Mouse (Mus musculus): ENCODE data around the gene Cd80.
"Not testable (repeated sequence)": the region's sequence is repeated elsewhere in the genome, so short reads cannot be mapped to it uniquely, and the experiment has no call there.

The Cd80 gene

DNA sequence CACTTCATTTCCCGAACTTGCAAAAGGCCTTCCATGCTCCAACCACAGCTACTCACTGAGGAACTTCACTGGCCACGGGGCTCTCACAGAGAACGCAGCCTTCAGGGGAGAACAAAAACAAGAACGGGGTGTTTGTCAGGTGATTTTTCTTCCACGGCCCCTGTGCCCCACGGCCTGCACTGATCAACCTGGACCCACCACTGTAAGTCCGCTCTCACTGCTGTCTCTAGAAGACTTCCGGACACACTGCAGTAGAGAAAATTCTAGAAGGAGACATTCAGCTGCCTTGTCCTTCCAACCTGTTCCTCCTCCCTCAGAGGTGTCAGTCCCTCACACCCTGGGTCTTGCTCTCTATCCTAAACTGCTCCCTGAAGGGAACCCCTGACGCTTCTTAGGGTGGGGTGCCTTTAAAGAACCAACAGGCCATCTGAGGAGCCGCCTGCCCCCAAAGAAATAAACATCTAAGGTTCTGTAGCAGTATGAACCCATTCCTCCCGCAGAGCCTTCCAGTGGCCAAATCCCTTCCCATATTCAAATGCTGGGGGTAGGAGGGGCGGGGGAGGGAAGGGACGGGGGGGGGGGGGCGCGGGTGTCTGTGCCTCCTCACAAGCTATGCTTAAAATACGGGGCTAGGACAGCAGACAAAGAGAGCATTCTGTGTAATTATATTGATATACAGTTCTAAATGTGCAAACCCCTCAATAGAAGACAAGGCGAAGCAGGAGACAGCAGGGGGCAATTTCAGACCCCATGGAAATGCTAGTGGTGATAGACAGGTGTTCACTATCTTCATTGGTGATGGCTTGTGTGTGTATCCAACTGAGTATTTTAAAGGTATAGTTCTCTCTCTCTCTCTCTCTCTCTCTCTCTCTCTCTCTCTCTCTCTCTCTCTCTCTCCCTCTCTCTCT, at the start of gene Cd80:
TSS of gene Cd80 (plus strand) at position 51 of the 908 bp plus-strand sequence.
- no peak for DNase-seq

DNA sequence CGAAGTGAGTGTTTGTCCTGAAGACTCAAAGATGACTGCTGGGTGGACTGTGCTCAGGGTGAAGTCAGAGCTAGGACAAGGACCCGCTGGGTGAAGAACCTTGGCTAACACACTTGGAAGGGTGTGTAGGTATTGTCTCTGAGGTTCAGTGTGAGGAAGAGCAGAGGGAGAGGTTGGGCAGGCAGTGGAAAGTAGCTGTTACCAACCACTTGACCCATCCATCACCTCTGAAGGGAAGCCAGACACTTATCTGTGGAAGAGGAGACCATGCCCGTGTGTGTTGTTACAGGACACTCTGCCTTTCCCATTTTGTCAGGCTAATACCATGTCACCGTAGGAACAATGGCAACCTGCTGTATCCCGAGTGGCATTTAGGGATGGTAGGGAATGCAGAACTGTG, 49.1 kb upstream of the Cd80 start:
- no peak for DNase-seq

DNA sequence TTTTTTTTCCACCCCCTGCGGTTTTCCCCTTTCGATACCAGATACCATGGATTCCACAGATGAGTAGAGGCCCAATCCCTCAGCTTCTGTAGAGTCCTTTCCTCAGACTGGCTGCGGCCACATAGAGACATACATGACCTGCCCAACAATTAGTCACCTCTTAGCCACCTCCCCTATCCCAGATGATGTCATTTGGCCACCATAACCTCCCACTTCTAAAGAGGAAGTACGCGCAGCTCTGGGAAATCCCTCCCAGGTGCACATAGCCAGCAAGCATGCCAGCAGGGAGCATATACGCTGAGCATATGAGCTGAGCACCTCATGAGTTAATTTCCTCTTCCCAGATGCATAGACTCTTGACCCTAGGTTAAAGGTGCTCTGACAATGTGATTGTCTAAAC, 48.7 kb upstream of the Cd80 start:
- no peak for DNase-seq

DNA sequence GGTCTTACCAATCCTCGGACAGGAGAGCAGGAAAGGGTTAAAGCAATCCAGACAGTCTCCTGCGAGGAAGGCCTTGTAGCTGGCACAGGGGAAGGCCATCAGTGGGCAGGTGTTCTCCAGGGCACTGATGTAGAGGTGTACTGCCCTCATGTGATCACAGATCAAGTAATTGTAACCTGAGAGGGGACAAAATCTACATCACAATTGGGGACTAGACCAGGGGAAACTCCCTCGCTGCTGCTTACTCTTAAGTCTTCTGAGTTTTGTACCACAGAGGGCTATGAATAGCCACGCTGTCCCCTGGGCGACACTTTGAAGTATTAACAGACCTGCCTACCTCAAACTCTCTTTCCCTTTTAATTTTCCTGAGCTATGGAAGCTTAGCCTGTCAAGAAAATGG, 47.8 kb upstream of the Cd80 start:
- no peak for DNase-seq

DNA sequence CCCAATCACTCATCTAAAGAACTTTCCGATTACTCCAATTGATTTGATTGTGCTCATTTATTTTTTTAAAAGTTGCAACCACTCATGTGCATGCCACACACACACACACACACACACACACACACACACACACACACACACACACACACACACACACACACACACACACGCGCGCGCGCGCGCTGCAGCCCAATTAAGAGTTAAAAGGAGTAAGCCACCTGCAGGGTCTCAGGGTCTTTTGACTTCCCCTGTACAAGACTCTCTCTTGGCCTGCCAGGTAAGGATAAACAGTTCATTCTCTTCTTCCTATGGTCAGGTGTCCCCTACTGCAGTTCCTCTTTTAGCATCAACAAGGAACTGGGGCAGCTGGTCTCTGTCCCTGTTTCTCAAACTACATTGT, 46.9 kb upstream of the Cd80 start:
- DNase-seq = no peak

DNA sequence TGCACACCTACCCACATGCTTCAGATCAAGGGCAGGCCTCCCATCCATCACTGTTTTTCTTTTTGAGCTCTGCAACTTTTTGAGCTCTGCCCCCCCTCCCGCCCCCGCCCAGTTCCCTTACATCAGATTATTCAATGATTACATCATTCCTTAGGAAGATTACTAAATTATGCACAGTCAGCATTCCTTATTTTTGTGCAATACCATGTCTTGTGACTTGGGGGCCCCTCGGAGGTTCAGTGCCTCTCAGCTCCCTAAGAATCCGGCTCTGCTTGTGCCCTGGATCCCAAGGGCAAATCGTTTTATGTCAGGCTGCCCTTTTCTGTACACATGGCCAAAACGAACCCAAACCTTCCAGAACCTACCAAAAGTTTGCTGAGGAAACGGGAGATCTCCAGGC, 40.4 kb upstream of the Cd80 start:
- no peak for DNase-seq

DNA sequence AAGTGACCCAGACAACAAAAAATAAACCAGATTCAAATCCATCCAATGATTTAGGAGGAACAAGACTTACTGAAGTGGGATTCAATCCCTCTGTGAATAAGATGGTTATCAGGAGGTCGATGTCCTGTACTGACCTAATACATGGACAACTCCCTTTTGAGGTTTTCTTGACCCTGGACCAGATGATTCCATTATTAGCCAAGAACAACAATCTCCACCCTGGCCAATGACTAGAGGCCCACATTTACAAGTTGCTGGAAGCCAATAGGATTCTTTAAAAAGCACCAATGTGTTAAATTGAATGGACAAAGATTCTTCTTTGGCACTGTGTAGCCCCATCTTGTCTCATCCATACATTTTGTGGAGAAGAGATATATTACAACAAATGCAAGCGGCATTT, 30.0 kb upstream of the Cd80 start:
- no peak for DNase-seq

DNA sequence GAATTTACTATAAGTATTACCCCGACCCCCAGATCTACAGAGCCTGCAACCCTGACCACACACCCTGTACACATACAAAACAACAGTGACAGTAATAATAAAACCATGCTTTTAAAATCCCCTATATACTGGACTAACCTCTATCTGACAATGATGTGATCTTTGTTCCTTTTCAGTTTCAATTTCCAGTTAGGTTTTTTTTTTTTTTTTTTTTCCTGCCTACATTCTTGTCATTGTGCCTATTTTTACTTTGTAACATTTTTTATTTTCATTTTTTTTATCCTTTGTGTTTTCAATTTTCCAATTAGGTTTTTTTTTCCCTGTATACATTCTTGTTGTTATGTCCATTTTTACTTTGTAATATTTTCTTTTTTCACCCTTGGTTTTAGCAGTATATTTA, 29.6 kb upstream of the Cd80 start:
- no peak for DNase-seq

DNA sequence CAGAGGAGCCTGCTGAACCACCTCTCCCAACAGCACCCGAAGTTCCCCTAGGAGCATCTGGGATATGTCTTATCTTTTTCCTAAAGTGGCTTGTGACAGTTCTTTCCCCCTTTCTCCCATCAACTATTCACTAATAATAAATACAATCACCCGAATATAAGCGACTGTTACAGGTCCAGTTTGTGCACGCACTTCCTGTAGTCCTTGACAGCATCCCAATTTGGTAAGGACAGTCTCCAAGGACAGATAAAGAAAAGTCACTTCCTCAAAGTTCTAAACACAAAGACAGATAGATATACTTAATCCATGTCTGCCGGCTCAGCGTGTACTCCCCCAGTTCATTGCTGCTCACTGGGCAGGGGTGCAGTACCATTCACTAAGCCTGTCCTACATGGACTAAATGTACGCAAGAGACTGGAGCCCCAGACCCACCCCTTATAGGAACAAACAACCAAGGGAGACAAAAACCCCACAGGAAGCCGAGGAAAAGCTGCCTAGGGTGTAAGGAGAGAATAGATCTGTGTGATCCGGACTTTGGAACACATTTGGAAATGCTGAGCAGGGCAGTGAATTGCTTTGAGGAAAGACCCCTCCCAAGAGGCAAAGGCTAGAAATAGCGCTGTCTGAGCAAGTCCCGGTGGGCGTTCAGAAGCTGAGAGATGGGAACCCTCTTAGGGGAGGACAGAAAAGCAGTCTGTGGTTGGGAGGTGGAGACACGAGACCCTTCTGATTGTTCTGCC, 23.7 kb upstream of the Cd80 start:
- no peak for DNase-seq

DNA sequence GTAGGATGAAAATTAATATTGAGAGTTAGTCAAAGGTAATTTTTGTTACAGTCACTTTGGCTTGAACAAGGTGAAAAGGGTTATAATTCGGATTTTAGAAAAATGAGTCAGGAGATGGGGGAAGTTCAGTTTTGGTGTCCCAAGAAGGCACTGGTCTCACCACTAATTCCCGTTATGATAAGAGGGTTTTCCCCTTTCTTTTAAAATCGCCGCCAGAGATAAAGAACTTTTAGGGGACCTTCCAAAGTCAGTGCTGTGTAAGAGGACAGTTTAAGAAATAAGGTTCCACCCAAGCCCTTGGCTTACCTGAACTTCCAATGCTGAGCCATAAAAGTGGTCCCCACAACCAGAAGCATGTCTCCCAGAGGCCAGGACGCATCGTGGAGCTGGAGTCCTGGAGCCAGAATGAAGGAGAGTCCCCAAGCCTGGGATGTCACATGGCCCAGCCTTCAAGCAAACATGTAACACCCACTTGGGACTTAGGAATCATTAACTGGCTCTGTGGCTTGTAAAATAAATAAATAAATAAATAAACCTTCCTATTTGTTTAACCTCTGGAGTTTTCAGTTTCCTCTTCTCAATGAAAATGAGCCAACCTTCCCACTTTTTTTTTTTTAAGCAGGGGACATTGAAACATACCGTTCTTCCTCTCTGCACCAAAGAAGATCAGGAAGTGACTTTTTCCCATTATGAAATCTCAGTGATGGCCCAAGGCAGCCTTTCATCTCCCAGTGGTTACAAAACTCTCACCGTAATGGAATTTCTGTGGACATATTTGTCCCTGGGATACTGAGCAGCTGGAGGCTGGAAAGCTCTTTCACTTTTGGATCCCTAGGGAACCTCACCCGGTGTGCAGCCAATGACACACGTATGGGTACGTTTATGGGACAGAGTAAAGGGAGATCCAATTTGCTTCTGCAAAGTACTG, 22.6 kb upstream of the Cd80 start, which contains the start of gene Pla1a:
TSS of gene Pla1a (minus strand) at position 648 of the 928 bp plus-strand sequence.
- DNase-seq = peak; percentile 30 to 39

DNA sequence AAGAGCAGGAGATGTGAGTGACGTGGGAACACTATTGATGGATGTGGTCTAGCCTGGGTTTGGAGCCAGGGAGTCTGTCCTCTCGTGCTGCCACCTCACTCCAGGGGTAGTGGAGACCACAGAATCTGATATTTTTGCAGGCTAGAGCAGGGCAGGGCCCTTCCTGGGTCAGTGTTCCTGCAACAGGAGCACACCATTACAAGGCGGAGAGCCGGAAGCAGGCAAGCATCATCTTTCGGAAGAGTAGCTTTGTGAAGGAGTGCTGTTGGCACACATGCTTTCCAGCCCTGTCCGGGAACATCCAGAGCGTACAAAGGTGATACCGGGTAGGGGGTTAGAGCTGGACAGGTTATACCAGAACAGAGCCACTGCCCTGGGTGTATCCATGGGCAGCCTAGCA, 21.8 kb upstream of the Cd80 start:
- DNase-seq = no peak

DNA sequence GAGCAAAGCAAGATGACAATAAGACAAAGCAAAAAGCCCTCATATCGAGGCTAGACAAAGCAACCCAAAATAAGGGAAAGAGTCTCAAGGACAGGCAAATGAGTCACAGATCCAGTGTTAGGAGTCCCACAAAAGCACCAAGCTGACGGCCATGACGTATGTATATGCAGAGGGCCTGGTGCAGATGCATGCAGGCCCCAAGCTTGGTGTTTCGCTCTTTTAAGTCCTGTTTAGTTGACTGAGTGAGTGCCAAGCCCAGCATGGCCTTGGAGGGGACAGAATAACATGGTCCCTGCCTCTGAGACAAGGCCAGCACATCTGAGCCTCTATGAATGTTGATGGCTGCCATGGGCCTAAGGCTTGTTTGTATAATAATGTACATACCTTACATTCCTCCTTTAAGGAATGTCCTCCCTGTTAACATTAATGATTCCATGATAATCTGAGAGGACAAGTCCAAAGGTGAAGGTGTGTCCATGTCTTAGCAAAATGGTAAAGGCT, 21.0 kb upstream of the Cd80 start:
- DNase-seq = no peak

DNA sequence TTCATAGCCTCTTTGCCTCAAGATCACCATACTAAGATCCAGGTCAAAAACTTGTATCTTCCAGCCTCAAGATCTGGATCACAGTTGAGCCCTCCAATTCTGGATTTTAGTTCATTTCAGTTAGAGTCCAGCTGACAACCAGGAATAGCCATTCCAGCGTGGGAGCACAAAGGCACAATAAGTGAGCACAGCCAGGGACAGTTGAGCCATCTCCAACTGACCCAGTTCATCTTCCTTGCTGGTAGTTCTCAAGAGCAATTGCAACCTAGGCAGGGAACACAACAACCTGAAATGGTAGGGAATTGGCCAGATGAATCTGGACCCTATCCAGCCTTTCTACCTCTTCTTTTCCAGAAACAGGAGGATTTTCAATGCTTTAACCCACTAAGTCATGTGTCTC, 16.2 kb upstream of the Cd80 start:
- DNase-seq = no peak

DNA sequence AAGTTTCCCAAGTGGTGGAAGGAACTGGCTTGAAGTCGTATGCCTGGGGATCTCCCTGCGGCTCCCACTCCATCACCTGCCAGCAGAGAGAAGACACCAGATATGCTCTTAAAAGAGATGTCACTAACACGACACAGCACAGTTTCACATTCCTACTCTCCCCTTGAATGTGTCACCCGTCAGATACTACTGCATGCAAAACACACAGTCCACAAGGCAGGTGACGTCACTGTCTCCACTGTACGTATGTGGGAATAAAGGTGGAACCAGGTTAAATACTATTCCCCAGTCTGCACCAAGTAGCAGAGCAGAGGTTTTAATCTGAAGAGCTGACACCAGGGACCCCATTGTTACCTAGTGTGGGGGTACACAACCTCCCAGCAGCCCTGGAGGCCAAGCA, 15.0 kb upstream of the Cd80 start:
- DNase-seq = no peak

DNA sequence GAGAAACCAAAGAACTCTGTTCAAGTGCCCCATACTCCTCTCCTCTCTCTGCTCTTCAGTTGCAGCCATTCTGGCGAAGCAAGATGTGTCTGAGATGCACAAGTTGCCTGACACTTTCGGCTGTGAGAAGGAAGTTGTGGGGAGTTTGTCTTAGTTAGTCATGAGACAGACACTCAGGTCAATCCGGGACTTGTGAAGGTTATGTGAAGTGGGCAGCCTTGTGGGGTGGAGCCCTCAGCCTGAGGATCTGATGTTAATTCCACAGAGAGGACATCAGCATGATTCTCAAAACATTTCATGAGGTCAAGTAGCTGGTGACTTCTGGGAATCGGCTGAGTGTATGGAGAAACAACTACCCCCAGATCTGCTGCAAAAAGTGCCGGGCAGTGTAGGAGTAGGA, 13.8 kb upstream of the Cd80 start:
- no peak for DNase-seq

DNA sequence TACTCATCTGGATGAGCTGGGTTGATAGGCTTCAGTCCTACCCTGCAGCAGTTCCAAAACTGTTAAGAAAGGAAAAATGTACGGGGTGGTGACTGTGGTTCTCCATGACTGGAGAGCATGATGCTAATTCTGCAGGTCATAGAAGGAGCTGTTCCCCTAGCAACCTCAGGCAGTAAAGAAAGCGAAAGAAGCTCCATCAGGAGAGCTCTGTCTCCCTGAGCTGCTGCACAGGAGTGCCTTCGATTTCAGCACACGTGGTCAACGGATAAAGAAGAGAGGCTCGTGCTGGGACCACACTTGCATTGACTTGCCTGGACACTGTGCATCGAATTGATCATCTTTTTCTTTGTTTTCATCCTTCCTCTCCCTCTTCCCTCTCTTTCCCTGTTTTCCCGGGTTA, 13.1 kb upstream of the Cd80 start:
- DNase-seq = no peak

DNA sequence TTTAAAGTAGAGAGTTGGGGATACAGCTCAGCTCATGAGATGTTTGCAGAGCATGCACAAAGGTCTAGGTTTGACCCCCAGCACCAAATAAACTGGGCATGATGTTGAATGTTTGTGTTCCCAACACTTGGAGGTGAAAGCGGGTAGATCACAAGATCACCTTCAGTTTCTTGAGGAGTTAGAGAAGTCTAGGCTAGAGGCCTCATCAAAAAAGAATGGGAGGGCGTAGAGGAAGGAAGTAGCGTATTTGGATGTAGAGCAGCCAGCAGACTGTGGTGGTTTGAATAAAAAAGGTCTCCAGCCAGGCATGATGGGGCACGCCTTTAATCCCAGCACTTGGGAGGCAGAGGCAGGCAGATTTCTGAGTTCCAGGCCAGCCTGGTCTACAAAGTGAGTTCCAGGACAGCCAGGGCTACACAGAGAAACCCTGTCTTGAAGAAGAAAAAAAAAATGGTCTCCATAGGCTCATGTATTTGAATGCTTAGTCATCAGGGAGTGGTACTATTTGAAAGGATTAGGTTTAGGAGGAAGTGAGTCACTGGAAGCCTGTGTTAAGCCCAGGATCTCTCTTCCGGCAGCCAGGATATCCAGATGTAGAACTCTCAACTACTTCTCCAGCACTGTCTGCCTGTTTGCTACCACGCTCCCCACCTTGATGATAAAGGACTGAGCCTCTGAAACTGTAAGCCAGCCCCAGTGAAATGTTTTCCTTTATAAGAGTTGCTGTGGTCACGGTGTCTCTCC, 11.5 kb upstream of the Cd80 start:
- DNase-seq = no peak

DNA sequence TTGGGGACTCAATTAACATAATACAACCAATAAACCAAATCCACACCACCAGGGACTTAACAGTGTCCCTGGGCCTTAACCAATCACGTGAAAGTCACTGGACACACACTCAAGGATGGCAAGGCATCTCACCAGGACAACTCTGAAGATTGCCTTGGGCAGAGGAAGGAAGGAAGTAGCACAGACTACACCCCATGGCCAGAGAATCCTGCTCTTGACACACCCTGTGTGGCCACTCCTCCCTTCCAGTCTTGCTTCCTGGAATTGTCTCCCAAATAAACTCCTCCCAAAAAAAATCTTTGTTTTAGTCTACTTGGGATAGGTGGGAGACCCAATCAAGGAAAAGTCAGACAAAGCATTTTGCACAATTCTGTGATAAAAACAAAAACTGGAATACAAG, 10.3 kb upstream of the Cd80 start:
- no peak for DNase-seq

DNA sequence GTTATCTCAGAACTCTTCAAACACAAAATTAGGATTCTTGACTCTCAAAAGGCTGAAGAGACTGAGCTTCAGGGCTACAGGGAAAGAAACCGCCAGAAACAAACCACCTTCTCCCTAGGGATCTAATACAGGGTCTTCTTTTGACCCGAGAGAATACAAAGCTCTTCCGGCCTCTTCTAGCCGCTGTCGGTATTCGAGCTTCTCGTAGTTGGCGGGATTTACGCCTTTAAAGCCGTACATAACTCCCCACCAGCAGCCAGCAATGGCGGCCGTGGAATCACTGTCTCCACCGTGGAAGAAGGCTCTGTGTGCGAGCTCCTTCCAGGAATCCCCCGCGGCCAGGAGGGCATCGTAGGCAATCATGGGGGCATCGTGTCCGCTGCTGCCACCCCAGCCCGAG, 9.8 kb upstream of the Cd80 start:
- no peak for DNase-seq

DNA sequence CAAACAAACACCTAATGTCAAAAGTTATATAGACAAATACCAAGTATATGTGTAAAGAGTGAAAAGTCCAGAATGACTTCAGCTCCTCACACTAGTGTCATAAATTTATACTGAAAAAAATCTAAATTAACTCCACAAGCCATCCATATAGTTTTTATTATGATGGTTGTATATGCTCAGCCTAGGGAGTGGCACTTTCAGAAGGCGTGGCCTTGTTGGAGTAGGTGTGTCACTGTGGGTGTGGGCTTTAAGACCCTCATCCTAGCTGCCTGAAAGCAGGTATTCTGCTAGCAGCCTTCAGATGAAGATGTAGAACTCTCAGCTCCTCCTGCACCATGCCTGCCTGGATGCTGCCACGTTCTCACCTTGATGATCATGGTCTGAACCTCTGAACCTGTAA, 9.2 kb upstream of the Cd80 start:
- DNase-seq = not testable (repeated sequence)

DNA sequence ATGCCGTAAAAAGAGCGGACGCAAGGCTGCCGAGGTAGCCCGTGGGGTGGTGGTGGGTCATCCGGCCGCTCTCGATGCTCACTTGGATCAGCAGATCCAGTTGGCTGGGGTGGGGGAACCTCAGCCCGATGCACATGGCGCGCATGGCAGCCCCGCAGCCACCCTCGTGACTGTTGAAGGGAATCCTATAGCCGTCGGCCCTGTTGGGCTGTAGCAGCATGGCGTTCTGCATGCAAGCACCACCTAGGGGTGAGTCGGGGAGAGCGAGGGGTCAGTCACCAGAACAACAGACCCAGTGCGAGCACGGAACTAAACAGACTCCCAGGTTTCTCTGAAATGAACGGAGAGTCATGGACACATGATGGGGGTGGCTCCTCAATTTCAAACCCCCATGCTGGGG, 8.0 kb upstream of the Cd80 start:
- DNase-seq = no peak

DNA sequence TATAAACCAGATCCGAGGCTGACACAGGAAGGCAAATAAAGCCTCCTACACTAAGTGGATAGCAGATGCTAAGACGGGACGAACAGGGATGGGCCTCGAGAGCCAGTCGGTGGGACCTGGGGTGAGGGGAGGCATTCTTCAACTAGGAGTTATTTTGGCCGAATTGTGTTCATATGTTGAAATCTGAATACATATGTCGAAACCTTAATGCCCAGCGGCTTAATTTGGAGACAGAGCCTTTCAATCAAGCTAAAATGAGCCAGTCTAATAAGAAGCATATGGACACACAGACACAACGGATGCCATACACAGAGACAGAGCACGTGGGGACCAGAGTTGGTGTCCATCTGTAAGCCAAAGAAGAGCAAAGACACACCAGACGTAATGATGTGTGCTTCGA, 6.9 kb upstream of the Cd80 start:
- DNase-seq = no peak
